Mouse (Mus musculus): ENCODE measurements around the gene Tmem246. TPM values are rescaled to one million over a fixed set of nuclear protein-coding genes. Genes with fewer than 3 reads are reported as not detected.

Tmem246 gene
- polyA plus RNA-seq, 1 experiment from 2014 or later: 62.6 TPM

DNA sequence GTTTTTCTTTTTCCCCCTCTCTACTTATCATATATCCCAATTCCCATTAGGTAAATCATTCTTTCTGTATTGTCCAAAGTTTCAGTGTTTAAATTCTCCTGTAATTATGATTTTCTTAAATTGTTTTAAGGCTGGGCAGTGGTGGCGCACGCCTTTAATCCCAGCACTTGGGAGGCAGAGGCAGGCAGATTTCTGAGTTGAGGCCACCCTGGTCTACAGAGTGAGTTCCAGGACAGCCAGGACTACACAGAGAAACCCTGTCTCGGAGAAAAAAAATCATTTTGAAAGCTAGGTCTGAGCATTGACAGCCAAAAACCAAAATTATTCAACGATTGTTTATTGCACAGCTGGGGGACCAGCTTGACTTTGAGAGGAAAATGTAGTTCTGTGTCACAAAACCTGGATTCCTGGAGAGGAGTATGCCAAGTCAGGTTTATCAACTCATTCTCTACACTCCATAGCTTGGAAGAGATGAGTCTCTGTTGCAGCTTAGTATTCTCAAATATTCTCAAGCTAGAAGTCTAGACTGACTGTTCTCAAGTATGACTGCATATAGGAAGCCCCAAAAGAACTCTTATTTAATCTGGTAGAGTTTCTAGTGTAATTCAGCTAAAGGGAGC lies 61.9 kb downstream of the Tmem246 start:
- WGBS: 85% methylated on average over 4 of the region's 4 CpGs
- Histone ChIP-seq H3K27ac (replicated peaks) (no peak overlapping the region), H3K4me3 (ENCODE audit: low read depth, low read length) (no peak overlapping the region), H3K36me3 (ENCODE audit: control insufficient read depth, insufficient read depth, low read length) (no peaks in the 10 kb centered on the region), H3K4me2 (replicated peaks; ENCODE audit: low read depth) (no peak overlapping the region), H3K9ac (ENCODE audit: low read length) (no peak overlapping the region), H3K4me1 (replicated peaks; ENCODE audit: control insufficient read depth, insufficient read depth) (no peaks in the 10 kb centered on the region), H3K27me3 (ENCODE audit: control insufficient read depth, insufficient read depth, low read length) (no peaks in the 10 kb centered on the region), H3K9me3 (ENCODE audit: control insufficient read depth, low read length) (no peaks in the 10 kb centered on the region)
- no peak for ATAC-seq (ENCODE audit: low FRiP score, low TSS enrichment)
- no peak for DNase-seq (ENCODE audit: low spot score)
- TF ChIP-seq CTCF (IDR thresholded peaks at IDR 0.05; ENCODE audit: low read depth): no peak
- TF ChIP-seq EP300 (optimal IDR thresholded peaks at IDR 0.05): no peak

DNA sequence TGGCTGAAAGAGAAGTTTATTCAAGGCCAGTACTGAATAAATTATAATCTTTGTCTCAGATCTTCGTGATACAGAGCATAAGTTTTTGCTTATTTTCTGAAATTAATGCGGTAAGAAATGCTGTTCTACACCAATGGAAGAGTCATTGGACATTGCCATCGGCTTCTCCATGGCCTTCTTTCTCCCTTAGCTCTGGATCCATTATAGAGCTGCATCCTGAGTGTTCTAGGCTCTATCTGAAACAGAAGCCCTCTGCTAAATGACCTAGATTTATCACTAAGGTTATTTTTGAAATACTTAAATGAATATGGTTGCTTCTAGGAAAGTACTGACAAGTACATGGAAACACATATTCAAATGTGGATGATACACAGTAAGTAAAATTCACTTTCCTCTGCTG lies 62.6 kb downstream of the Tmem246 start:
- H3K4me2 ChIP-seq (replicated peaks; ENCODE audit: low read depth): no peak overlapping the region
- H3K9ac ChIP-seq (ENCODE audit: low read length): no peak overlapping the region
- TF ChIP-seq EP300 (optimal IDR thresholded peaks at IDR 0.05): no peak
- TF ChIP-seq CTCF (IDR thresholded peaks at IDR 0.05; ENCODE audit: low read depth): no peak
- H3K27ac ChIP-seq (replicated peaks): no peak overlapping the region
- WGBS: 83% methylated on average over 3 of the region's 3 CpGs
- ATAC-seq (ENCODE audit: low FRiP score, low TSS enrichment) (no peak), DNase-seq (ENCODE audit: low spot score) (no peak)
- H3K36me3 ChIP-seq (ENCODE audit: control insufficient read depth, insufficient read depth, low read length): peaks cover 3% of the 10 kb centered on the region; the same call in 1 of the 2 replicates
- no peaks in the 10 kb centered on the region for H3K27me3 ChIP-seq (ENCODE audit: control insufficient read depth, insufficient read depth, low read length)
- H3K4me3 ChIP-seq (ENCODE audit: low read depth, low read length): no peak overlapping the region
- H3K4me1 ChIP-seq (replicated peaks; ENCODE audit: control insufficient read depth, insufficient read depth): no peaks in the 10 kb centered on the region
- H3K9me3 ChIP-seq (ENCODE audit: control insufficient read depth, low read length): peaks cover 2% of the 10 kb centered on the region; the same call in 1 of the 2 replicates

Other genes with a start within 250 kb of the Tmem246 start
- 2.0 and 2.1 TPM in 2 replicates for gene Acnat2, start 189.7 kb downstream of the Tmem246 start, polyA plus RNA-seq (2015; fragmentation: Nextera tagmentation; extraction: Ambion mirVana)
- 1.4 and 2.6 TPM in 2 replicates for gene Acnat1, start 124.0 kb downstream of the Tmem246 start, polyA plus RNA-seq (2015; fragmentation: Nextera tagmentation; extraction: Ambion mirVana)
- gene Baat, start 91.3 kb downstream of the Tmem246 start, polyA plus RNA-seq (2015; fragmentation: Nextera tagmentation; extraction: Ambion mirVana): not detected in 2 replicates
- 58.5 and 61.0 TPM in 2 replicates for gene Mrpl50, start 76.8 kb downstream of the Tmem246 start, polyA plus RNA-seq (2015; fragmentation: Nextera tagmentation; extraction: Ambion mirVana)
- 1.9 and 2.1 TPM in 2 replicates for gene Zfp189, start 76.7 kb downstream of the Tmem246 start, polyA plus RNA-seq (2015; fragmentation: Nextera tagmentation; extraction: Ambion mirVana)
- 3.0 and 6.1 TPM in 2 replicates for gene Aldob, start 48.3 kb downstream of the Tmem246 start, polyA plus RNA-seq (2015; fragmentation: Nextera tagmentation; extraction: Ambion mirVana)
- 14.3 and 17.4 TPM in 2 replicates for gene Rnf20, start 34.1 kb upstream of the Tmem246 start, polyA plus RNA-seq (2015; fragmentation: Nextera tagmentation; extraction: Ambion mirVana)
- 0.05 TPM in 1 of 2 replicates, not detected in the other for gene Ppp3r2, start 84.1 kb upstream of the Tmem246 start, polyA plus RNA-seq (2015; fragmentation: Nextera tagmentation; extraction: Ambion mirVana)
- gene Grin3a, start 247.9 kb upstream of the Tmem246 start, polyA plus RNA-seq (2015; fragmentation: Nextera tagmentation; extraction: Ambion mirVana): 0.46 and 0.65 TPM in 2 replicates